Mouse (Mus musculus): Measurements from ENCODE around the gene Senp7. TPM values are rescaled to one million over a fixed set of nuclear protein-coding genes. Genes with fewer than 3 reads are reported as not detected.
"Not testable (repeated sequence)": the region's sequence is repeated elsewhere in the genome, so short reads cannot be mapped to it uniquely, and the experiment has no call there.

The Senp7 gene
- total RNA-seq, 2 experiments from 2014 or later: 14.4 to 16.0 TPM

- intact Hi-C loops (cut with DNase I): loop anchor here (5.0 kb wide), 1 partner anchor 40 kb away; no protein-coding TSS in a partner anchor
- DNase-seq: no peak
These were observed 69.4 kb downstream of the Senp7 start for GRCm38 (mm10) chr16:56117327-56118180.

GRCm38 (mm10) chr16:56122517-56122916 is 74.4 kb downstream of the Senp7 start:
- intact Hi-C loops (cut with DNase I): no loop called here

GRCm38 (mm10) chr16:56124045-56124444 is 75.9 kb downstream of the Senp7 start:
- DNase-seq: no peak
- intact Hi-C loops (cut with DNase I): no loop called here

More at GRCm38 (mm10) chr16:56122517-56122916, 74.4 kb downstream of the Senp7 start:
- DNase-seq: no peak

GRCm38 (mm10) chr16:56131666-56132065 is 83.5 kb downstream of the Senp7 start:
- intact Hi-C loops (cut with DNase I): loop anchor here (2.0 to 5.0 kb wide), 5 partner anchors 54 to 181 kb away; partner anchors contain the start of gene Pcnp
- no peak for DNase-seq

- intact Hi-C loops (cut with DNase I): loop anchor here (5.0 kb wide), 3 partner anchors 57 to 107 kb away; partner anchors contain the start of gene Pcnp
- DNase-seq: no peak
These were observed 86.0 kb downstream of the Senp7 start for GRCm38 (mm10) chr16:56134149-56134548.

GRCm38 (mm10) chr16:56137672-56138071 is 89.5 kb downstream of the Senp7 start:
- DNase-seq; intact Hi-C loops (cut with DNase I): not testable (repeated sequence)

- DNase-seq: no peak
- intact Hi-C loops (cut with DNase I): no loop called here
These were observed 91.8 kb downstream of the Senp7 start for GRCm38 (mm10) chr16:56139921-56140320.

GRCm38 (mm10) chr16:56144876-56145555 is 96.9 kb downstream of the Senp7 start:
- intact Hi-C loops (cut with DNase I): no loop called here
- no peak for DNase-seq

- intact Hi-C loops (cut with DNase I): no loop called here
- no peak for DNase-seq
These were observed 99.5 kb downstream of the Senp7 start for GRCm38 (mm10) chr16:56147679-56148078.

- peak; percentile 4 to 7 for DNase-seq
- intact Hi-C loops (cut with DNase I): no loop called here
These were observed 115.3 kb downstream of the Senp7 start for GRCm38 (mm10) chr16:56163466-56163865.

GRCm38 (mm10) chr16:56170247-56170646 is 122.1 kb downstream of the Senp7 start:
- intact Hi-C loops (cut with DNase I): no loop called here

GRCm38 (mm10) chr16:56175867-56176581 is 127.9 kb downstream of the Senp7 start:
- no peak for DNase-seq
- intact Hi-C loops (cut with DNase I): no loop called here

More at GRCm38 (mm10) chr16:56170247-56170646, 122.1 kb downstream of the Senp7 start:
- DNase-seq: no peak

- intact Hi-C loops (cut with DNase I): loop anchor here (10.0 kb wide), 1 partner anchor 488 kb away; no protein-coding TSS in a partner anchor
- no peak for DNase-seq
These were observed 138.7 kb downstream of the Senp7 start for GRCm38 (mm10) chr16:56186863-56187262.

GRCm38 (mm10) chr16:56188198-56188597 is 140.1 kb downstream of the Senp7 start:
- DNase-seq: no peak
- intact Hi-C loops (cut with DNase I): loop anchor here (10.0 kb wide), 1 partner anchor 487 kb away; no protein-coding TSS in a partner anchor

GRCm38 (mm10) chr16:56204051-56204450 is 155.9 kb downstream of the Senp7 start, which contains the start of gene Impg2:
TSS of gene Impg2 (plus strand) at chr16:56204313.
- DNase-seq: no peak
- intact Hi-C loops (cut with DNase I): no loop called here

GRCm38 (mm10) chr16:56212740-56213139 is 164.6 kb downstream of the Senp7 start:
- no peak for DNase-seq
- intact Hi-C loops (cut with DNase I): no loop called here

- intact Hi-C loops (cut with DNase I): no loop called here
- no peak for DNase-seq
These were observed 179.5 kb downstream of the Senp7 start for GRCm38 (mm10) chr16:56227686-56228085.

- intact Hi-C loops (cut with DNase I): no loop called here
- no peak for DNase-seq
These were observed 181.3 kb downstream of the Senp7 start for GRCm38 (mm10) chr16:56229455-56229854.

- peak in 1 of 2 experiments; percentile 24 for DNase-seq
- intact Hi-C loops (cut with DNase I): no loop called here
These were observed 183.2 kb downstream of the Senp7 start for GRCm38 (mm10) chr16:56231300-56231699.

- DNase-seq: no peak
- intact Hi-C loops (cut with DNase I): no loop called here
These were observed 184.6 kb downstream of the Senp7 start for GRCm38 (mm10) chr16:56232736-56233135.

All from heart, postnatal 36 days (tissue).